Mouse (Mus musculus) MEL (cell line): ENCODE results near the gene Sec23ip.

Experiments used
- EP300 ChIP-seq, 2 experiments: IDR thresholded peaks; 2 replicates each; pipeline ENCODE4 v1.6.1; 2011; ENCODE audit warnings: improper control_type of control experiment in 2 of 2, low read length in 2 of 2, low read depth in 1 of 2, mild to moderate bottlenecking in 1 of 2
- GATA1 ChIP-seq: IDR thresholded peaks from 2 replicates; pipeline ENCODE4 v1.6.1; 2011; ENCODE audit warnings: low read depth, low read length, improper control_type of control experiment

DNA sequence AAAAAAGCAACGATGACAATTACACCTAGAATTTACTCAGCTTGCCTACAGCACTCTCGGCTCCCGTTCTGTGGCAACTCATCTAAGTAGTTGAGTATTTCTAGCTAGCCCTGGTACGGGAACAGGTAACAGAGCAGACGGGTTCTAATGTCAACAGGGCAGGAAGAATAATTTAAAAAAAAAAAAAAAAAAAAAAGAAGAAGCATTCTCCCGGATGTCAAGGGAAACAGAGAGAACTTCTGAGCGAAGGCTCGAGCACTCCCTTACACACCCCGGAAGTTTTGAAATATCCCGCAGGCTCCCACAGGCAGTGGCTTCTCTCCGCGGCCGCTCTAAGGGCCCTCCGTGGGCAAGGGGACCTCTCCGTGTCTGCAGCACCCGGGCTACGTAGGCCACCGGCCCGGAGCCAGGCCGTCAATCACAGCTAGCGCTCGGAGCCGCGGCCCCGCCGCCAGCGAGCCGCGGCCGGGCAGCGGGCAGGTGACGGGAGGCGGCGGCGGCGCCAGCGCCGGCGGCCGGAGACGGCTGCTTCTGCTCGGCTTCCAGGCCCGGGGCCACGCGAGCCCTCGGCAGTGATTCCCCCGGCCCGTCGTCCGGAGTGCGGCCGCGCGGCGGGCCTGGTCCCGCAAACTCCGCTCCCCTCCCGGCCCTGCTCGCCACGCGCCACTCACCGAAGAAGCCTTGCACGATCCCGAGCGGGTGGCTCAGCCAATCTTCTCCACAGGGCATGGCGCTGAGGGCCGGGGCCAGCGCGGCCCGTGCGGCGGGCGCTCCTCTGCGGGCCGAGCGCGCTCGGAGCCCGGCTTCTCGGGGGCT is 5.1 kb upstream of the Sec23ip start:
- TF ChIP-seq GATA1 (no peak), EP300 (IDR thresholded peaks at IDR 0.05; ENCODE audit: low read depth in 1 of 2, low read length in 2 of 2) (no peak)
